9 mouse cellular contexts compared by ENCODE assay signal in the genomic region with DNA sequence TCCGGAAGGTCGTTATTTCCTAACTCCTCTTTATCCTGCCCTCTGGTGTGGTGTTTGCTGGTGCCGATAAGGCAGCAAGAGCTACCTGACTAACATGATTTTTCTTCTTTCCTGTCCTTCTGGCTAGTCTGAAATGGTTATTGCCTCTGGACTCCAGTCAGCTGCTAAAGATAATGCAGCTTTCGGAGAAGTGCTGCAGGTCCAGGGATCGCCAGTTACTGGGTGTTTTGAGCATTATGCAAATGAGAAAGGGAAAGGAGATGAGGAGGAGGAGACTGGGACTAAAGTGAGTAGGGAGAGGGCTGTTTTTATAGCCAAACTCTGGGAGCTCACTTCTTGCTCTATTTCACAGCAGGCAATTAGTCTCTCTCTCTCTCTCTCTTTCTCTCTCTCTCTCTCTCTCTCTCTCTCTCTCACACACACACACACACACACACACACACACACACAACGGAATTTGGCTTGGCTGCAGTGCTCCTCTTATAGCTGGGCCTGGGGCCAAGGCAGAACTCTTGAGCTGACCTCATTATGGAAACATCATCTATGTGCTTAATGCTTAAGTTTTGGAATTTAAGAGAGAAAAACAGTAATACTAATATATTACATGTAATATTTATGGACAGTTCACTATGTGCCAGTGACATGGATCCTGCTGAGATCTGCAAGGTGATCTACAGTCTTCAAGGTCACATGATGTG.
DNase-seq lines count a peak whose midpoint lies in the region; ATAC-seq and TF ChIP-seq lines count a peak whose summit lies in the region.
"Had no signal": no experiment of that assay in that cellular context is flagged by ENCODE, and none has a peak within 500 bp of the region (broad histone marks: within the 10 kb centered on the region; RNA-seq: fewer than 3 reads in every experiment).

No protein-coding gene starts in this region.

- DNase-seq in heart, postnatal 0 days (ENCODE audit: low spot score): peak; percentile 43
- no peak for DNase-seq in heart, postnatal 25 days (ENCODE audit: low spot score)
- no peak for DNase-seq in stomach, postnatal 0 days (ENCODE audit: low spot score)
- DNase-seq in liver, embryonic 14.5 days (ENCODE audit: low read depth in 3 of 3, low spot score in 3 of 3): no peak
- no peak for DNase-seq in left cerebral cortex, postnatal 36 days (ENCODE audit: low spot score in 2 of 2)
- DNase-seq in left cerebral cortex, adult 11 months (ENCODE audit: low spot score): no peak
- no peak for DNase-seq in yolk sac, embryonic 10.5 days (ENCODE audit: low spot score)
- DNase-seq: thymus, adult 2 months had no signal

- intact Hi-C loops in heart, postnatal 25 days (cut with DNase I): no loop called here
- intact Hi-C loops in left cerebral cortex, postnatal 36 days (cut with DNase I): no loop called here

- H3K9ac ChIP-seq in heart, postnatal 0 days (replicated peaks; ENCODE audit: low read depth, low read length): no peak overlapping the region
- H3K9ac ChIP-seq in stomach, embryonic 14.5 days (replicated peaks; ENCODE audit: low read depth, low read length): no peak overlapping the region
- no peak overlapping the region for H3K9ac ChIP-seq in stomach, postnatal 0 days (ENCODE audit: low read length)
- H3K9ac ChIP-seq in liver, embryonic 14.5 days (replicated peaks): no peak overlapping the region

- WGBS in heart, postnatal 0 days: 3% methylated on average over 6 of the region's 6 CpGs
- WGBS in stomach, embryonic 14.5 days: 14% methylated on average over 6 of the region's 6 CpGs
- WGBS in stomach, postnatal 0 days: 20% methylated on average over 6 of the region's 6 CpGs
- WGBS in liver, embryonic 14.5 days (ENCODE audit: insufficient replicate concordance): 15% methylated on average over 6 of the region's 6 CpGs

- H3K27me3 ChIP-seq in heart, postnatal 0 days (ENCODE audit: control insufficient read depth, insufficient read depth, low read length): no peaks in the 10 kb centered on the region
- no peaks in the 10 kb centered on the region for H3K27me3 ChIP-seq in stomach, embryonic 14.5 days (ENCODE audit: control insufficient read depth, insufficient read depth, low read length)
- H3K27me3 ChIP-seq in stomach, postnatal 0 days (ENCODE audit: control insufficient read depth, insufficient read depth, low read length): no peaks in the 10 kb centered on the region
- no peaks in the 10 kb centered on the region for H3K27me3 ChIP-seq in liver, embryonic 14.5 days (ENCODE audit: control insufficient read depth, insufficient read depth, low read length)

- peak overlapping the region; percentile 28 for H3K4me3 ChIP-seq in heart, postnatal 0 days (ENCODE audit: low read depth, low read length)
- H3K4me3 ChIP-seq in stomach, embryonic 14.5 days (ENCODE audit: low read depth, low read length): no peak overlapping the region
- H3K4me3 ChIP-seq in stomach, postnatal 0 days (ENCODE audit: low read depth, low read length): no peak overlapping the region
- H3K4me3 ChIP-seq in liver, embryonic 14.5 days (ENCODE audit: insufficient read depth in 1 of 2, low read depth in 2 of 2, low read length in 2 of 2): no peak overlapping the region

- H3K9me3 ChIP-seq in heart, postnatal 0 days (replicated peaks; ENCODE audit: control insufficient read depth, low read length): no peaks in the 10 kb centered on the region
- no peaks in the 10 kb centered on the region for H3K9me3 ChIP-seq in stomach, embryonic 14.5 days (ENCODE audit: control insufficient read depth, low read depth, low read length)
- H3K9me3 ChIP-seq in stomach, postnatal 0 days (ENCODE audit: control insufficient read depth, low read length): no peaks in the 10 kb centered on the region
- no peaks in the 10 kb centered on the region for H3K9me3 ChIP-seq in liver, embryonic 14.5 days (ENCODE audit: control insufficient read depth, low read length)

- no peak overlapping the region for H3K27ac ChIP-seq in heart, postnatal 0 days (ENCODE audit: low read depth)
- H3K27ac ChIP-seq in stomach, embryonic 14.5 days (ENCODE audit: low read length): no peak overlapping the region
- no peak overlapping the region for H3K27ac ChIP-seq in stomach, postnatal 0 days (replicated peaks)
- no peak overlapping the region for H3K27ac ChIP-seq in liver, embryonic 14.5 days

- TF ChIP-seq EP300 in heart, postnatal 0 days (IDR thresholded peaks at IDR 0.05; ENCODE audit: low read depth): no peak
- no peak for TF ChIP-seq EP300 in stomach, postnatal 0 days (optimal IDR thresholded peaks at IDR 0.05)
- TF ChIP-seq EP300 in liver, embryonic 14.5 days (IDR thresholded peaks at IDR 0.05; ENCODE audit: low read depth): no peak

- ATAC-seq in heart, postnatal 0 days (ENCODE audit: insufficient read depth, low read depth): peak; percentile 44; the same call in 1 of the 2 replicates
- ATAC-seq in stomach, embryonic 14.5 days (ENCODE audit: insufficient number of reproducible peaks, insufficient read depth, low FRiP score, low read depth): peak; percentile 43; the same call in 1 of the 2 replicates
- no peak; the same call in 1 of the 2 replicates for ATAC-seq in stomach, postnatal 0 days (ENCODE audit: low FRiP score, low TSS enrichment)
- no peak for ATAC-seq in liver, embryonic 14.5 days (ENCODE audit: insufficient read depth)

- TF ChIP-seq CTCF in heart, postnatal 0 days (IDR thresholded peaks at IDR 0.05; ENCODE audit: low read depth): no peak
- TF ChIP-seq CTCF in stomach, postnatal 0 days (IDR thresholded peaks at IDR 0.05; ENCODE audit: low read depth): no peak
- no peak for TF ChIP-seq CTCF in liver, embryonic 14.5 days (IDR thresholded peaks at IDR 0.05; ENCODE audit: low read depth)

- peak overlapping the region; percentile 56 for H3K4me2 ChIP-seq in heart, postnatal 0 days (ENCODE audit: low read depth, low read length)
- H3K4me2 ChIP-seq in stomach, embryonic 14.5 days (replicated peaks; ENCODE audit: low read depth, low read length): peak overlapping the region; percentile 19; the same call in 1 of the 2 replicates
- H3K4me2 ChIP-seq in stomach, postnatal 0 days (replicated peaks; ENCODE audit: low read depth): no peak overlapping the region
- peak overlapping the region; percentile 15; the same call in 1 of the 2 replicates for H3K4me2 ChIP-seq in liver, embryonic 14.5 days (ENCODE audit: low read depth)

- H3K4me1 ChIP-seq in heart, postnatal 0 days (ENCODE audit: control insufficient read depth, insufficient read depth): peaks cover 22% of the 10 kb centered on the region
- H3K4me1 ChIP-seq in stomach, embryonic 14.5 days (ENCODE audit: control insufficient read depth, insufficient read depth, low read length): peaks cover 18% of the 10 kb centered on the region
- H3K4me1 ChIP-seq in stomach, postnatal 0 days (replicated peaks; ENCODE audit: control insufficient read depth, insufficient read depth): no peaks in the 10 kb centered on the region
- H3K4me1 ChIP-seq in liver, embryonic 14.5 days (replicated peaks; ENCODE audit: control insufficient read depth in 2 of 2, insufficient read depth in 2 of 2, low read length in 1 of 2): 0 out of 4 replicates have a peak, but pooled peaks cover 0 to 3% of the 10 kb centered on the region in 2 experiments

- H3K36me3 ChIP-seq in heart, postnatal 0 days (replicated peaks; ENCODE audit: control insufficient read depth, insufficient read depth, low read length): no peaks in the 10 kb centered on the region
- no peaks in the 10 kb centered on the region for H3K36me3 ChIP-seq in stomach, embryonic 14.5 days (ENCODE audit: control insufficient read depth, insufficient read depth, low read length)
- no peaks in the 10 kb centered on the region for H3K36me3 ChIP-seq in stomach, postnatal 0 days (ENCODE audit: control insufficient read depth, insufficient read depth, low read length)
- H3K36me3 ChIP-seq in liver, embryonic 14.5 days (replicated peaks; ENCODE audit: control insufficient read depth, insufficient read depth, low read depth): no peaks in the 10 kb centered on the region

Comparison
In these comparisons a context has a peak if more than half of its experiments do, and no peak if none do; other contexts are left out.
1. ATAC-seq: peak in heart, postnatal 0 days (single experiment) and stomach, embryonic 14.5 days (single experiment); none in stomach, postnatal 0 days (single experiment) and liver, embryonic 14.5 days (single experiment).